Mouse (Mus musculus) heart, postnatal 25 days (tissue): ENCODE results near the gene Zfp568. TPM values are rescaled to one million over a fixed set of nuclear protein-coding genes. Genes with fewer than 3 reads are reported as not detected.
"Not testable (repeated sequence)": the region's sequence is repeated elsewhere in the genome, so short reads cannot be mapped to it uniquely, and the experiment has no call there.

ENCODE experiments used
- DNase-seq: peaks from one replicate; pipeline ENCODE4 v3.0.0; 2022; ENCODE audit warnings: low spot score
- intact Hi-C: fragments of 180-260 bp; cut with DNase I; formaldehyde crosslinking; loops from one replicate; pipeline ENCODE4 v1.15.1; 2025
- total RNA-seq, 2 experiments: library from RNA; stranded (reverse); gene quantifications; 2 replicates each; pipeline ENCODE4 v1.2.3; 2021

The Zfp568 gene
- total RNA-seq: 10 to 100 TPM; 24.5 to 28.1 TPM

- DNase-seq: peak; percentile 91
- intact Hi-C loops: loop anchor here (2.0 to 5.0 kb wide), 3 partner anchors 29 to 217 kb away; partner anchors contain the start of genes Zfp383, Zfp74 and Zfp84
Observed at GRCm38 (mm10) chr7:29983690-29984380, at the start of gene Zfp568. TSS of gene Zfp568 (plus strand) at chr7:29983955.

DNA sequence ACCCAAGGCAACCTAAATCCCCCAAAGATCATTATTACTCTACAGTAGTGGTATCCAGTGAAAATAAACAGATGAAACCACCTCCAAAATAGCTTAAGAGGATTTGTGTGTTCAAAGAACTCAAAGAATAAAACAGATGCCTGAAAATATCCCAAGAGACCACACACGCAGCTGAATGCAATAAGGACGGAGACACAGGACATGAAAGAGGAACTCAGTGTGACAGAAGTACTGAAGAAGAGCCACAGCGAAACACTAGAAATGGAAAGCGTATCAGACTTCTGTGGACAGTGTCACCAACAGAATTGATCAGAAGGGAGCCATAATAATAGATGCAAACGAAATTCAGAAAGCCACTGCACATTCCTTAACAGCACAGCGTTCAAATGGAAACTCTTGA, 44.9 kb upstream of the Zfp568 start:
- no peak for DNase-seq
- intact Hi-C loops: no loop called here

DNA sequence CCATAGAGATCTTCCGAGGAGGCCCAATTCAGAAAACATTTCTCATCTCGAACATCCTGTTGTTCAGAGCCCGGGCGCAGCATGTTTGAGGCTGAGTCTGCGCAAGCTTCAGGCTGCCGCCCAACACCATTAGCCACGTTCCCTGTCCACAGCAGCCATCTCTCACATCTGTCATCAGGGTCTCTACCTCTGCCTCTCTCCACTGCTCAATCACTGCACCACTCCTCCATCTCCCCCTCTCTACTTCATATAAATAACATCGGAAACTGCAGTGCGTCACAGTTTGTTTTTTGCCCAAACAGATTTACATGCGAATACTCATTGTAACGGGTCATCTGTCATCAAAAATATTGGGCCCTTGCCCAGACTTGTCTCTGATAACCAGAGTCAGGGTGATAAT, 42.7 kb upstream of the Zfp568 start:
- DNase-seq: no peak
- intact Hi-C loops: no loop called here

DNA sequence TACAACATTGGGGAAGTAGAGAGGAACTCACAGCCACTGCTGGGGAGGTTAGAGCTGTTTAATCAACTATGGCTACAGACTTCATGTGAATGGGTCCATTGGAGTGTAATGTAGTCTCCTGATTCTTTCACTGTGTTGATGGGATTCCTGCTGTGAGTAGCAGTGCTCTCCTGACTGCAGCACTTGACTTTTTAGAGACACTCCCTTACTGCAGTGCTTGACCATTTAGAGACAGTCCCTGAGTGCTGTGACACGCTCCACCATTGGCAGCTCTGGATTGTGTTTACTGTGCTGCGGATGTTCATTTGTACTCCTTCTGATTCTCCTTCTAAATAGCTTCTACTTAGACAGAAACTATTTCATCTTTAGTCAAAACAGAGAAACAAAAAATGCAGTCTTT, 41.0 kb upstream of the Zfp568 start:
- DNase-seq: no peak
- intact Hi-C loops: no loop called here

GRCm38 (mm10) chr7:29943720-29944119, 40.0 kb upstream of the Zfp568 start:
- no peak for DNase-seq
- intact Hi-C loops: no loop called here

GRCm38 (mm10) chr7:29944201-29944600, 39.6 kb upstream of the Zfp568 start:
- intact Hi-C loops: no loop called here
- no peak for DNase-seq

GRCm38 (mm10) chr7:29953086-29953485, 30.7 kb upstream of the Zfp568 start:
- intact Hi-C loops: no loop called here
- no peak for DNase-seq

DNA sequence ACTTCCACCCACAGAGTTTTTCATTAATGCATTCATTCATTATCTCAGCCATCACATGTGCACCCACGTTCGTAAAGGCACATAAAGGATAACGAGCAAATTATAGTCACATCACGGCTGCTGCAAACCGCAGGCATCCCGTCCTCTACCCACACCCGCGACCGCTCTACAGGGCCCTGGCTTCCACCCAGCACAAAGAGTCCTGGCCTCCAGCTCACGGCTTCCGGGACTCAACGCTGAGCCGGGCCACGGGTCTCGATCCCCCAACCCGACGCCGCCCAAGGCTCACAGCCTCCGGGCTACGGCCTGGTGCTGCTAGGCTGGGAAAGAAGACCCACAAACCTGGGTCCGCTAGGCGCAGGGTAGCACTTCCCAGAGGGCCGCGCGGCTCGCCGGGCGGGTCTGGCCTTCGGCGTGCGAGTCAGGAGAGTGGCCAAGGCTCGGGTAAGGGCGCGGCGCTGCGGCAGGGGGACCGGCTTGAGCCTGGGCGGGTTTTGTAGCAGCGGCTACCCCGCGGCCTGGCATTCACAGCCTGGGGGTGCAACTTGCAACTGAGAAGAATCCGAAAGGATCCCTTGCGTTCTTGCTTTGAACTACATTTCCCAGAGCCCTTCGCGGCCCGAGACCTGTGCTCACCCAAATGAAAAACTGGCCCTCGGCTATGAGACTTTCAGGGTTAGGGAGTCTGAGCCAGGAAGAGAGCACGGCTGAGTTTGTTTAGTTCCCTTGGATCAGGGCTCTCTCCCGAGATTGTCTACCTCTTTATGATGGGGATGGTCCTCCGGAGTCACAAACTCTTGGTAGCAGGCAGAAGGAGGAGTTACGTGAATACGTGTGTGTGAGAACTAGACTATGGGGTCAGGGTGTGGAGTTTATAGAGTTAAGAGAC, 30.0 kb upstream of the Zfp568 start, which contains the start of gene Zfp74:
TSS of gene Zfp74 (minus strand) at position 577 of the 889 bp plus-strand sequence.
- intact Hi-C loops: loop anchor here (2.0 kb wide), 2 partner anchors 29 to 43 kb away; partner anchors contain the start of gene Zfp568
- DNase-seq: peak; percentile 54

GRCm38 (mm10) chr7:29954731-29955130, 29.0 kb upstream of the Zfp568 start:
- intact Hi-C loops: loop anchor here (2.0 kb wide), 2 partner anchors 28 to 44 kb away; partner anchors contain the start of gene Zfp568
- DNase-seq: no peak

GRCm38 (mm10) chr7:29956257-29956656, 27.5 kb upstream of the Zfp568 start:
- no peak for DNase-seq
- intact Hi-C loops: no loop called here

- intact Hi-C loops: no loop called here
- no peak for DNase-seq
Observed at GRCm38 (mm10) chr7:29958125-29958724, 25.5 kb upstream of the Zfp568 start.

- no peak for DNase-seq
- intact Hi-C loops: no loop called here
Observed at GRCm38 (mm10) chr7:29959004-29959403, 24.8 kb upstream of the Zfp568 start.

DNA sequence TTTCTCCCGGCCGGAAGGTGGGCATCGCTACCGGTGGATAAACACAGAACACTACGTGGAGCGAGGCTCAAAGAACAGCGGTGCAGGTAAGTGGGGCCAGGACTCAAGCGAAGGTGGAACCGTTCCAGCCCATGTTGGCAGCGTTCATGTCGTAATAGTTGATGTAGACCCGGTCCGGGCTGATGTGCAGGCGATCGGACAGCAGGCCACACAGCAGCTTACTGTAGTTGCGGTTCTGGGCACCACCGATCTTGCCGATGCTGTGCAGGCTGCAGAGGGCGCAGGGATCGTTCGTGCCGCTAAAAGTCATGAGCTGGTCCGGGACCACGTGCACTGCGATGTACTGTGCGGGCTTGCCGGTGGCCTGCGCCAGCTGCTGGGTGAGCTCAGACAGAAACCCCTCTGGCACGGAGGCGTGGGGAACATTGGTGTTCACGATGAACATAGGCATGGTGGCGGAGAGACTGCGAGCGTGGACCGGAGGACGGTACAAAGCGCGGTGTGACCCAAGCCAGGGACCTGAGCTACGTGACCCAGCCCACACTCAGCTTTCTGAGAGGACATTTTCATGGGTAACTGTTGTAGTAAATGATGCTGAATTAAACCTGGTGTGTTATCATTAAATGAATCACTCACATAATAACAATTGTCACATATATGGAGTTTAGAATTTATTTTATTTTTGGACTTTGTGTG, 18.5 kb upstream of the Zfp568 start:
- intact Hi-C loops, DNase-seq: not testable (repeated sequence)

GRCm38 (mm10) chr7:29970686-29971085, 13.1 kb upstream of the Zfp568 start:
- intact Hi-C loops: no loop called here

GRCm38 (mm10) chr7:29980761-29981160, 3.0 kb upstream of the Zfp568 start:
- DNase-seq: no peak
- intact Hi-C loops: loop anchor here (5.0 kb wide), 1 partner anchor 213 kb away; the partner anchor contains the start of gene Zfp84

More at GRCm38 (mm10) chr7:29970686-29971085, 13.1 kb upstream of the Zfp568 start:
- DNase-seq: no peak

- DNase-seq: no peak
- intact Hi-C loops: loop anchor here (5.0 kb wide), 1 partner anchor 214 kb away; the partner anchor contains the start of gene Zfp84
Observed at GRCm38 (mm10) chr7:29981455-29981854, 2.3 kb upstream of the Zfp568 start.

DNA sequence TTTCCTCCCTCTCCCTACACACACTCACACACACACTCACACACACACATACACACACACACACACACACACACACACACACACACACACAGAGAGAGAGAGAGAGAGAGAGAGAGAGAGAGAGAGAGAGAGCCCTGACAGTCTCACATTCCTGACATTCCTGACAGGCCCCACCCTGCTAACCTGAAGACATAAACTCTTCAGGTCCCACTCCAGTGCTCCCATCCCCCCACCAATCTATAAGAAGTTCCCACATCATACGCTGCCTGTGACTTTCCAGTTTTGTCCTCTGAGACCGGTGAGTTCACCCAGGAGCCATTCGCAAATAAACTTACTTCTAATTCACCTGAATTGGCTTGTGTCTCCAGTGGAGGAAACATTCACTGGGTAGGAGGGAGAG, 1.9 kb upstream of the Zfp568 start:
- intact Hi-C loops: loop anchor here (2.0 to 5.0 kb wide), 3 partner anchors 27 to 215 kb away; partner anchors contain the start of genes Zfp383, Zfp74 and Zfp84
- DNase-seq: no peak

DNA sequence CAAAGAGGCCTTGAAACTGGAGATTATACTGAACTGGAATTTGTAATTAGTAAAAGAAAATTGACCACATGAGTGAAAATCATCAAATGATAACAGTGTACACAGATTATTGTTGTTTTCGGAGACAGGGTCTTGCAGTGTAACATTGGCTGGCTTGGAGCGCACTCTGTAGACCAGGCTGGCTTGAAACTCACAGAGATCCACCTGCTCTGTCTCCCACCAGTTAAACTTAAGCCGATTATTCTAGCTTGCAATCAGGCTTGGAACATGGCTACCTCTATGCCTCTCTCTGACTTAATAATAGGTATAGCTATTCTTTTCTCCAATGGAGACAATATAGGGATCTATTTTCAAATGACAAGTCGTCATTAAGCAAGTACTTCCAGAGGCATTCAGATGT, 1.4 kb upstream of the Zfp568 start:
- DNase-seq: no peak
- intact Hi-C loops: loop anchor here (2.0 to 5.0 kb wide), 3 partner anchors 28 to 215 kb away; partner anchors contain the start of genes Zfp383, Zfp74 and Zfp84

GRCm38 (mm10) chr7:29982931-29983330, 824 bp upstream of the Zfp568 start:
- no peak for DNase-seq
- intact Hi-C loops: loop anchor here (2.0 to 5.0 kb wide), 3 partner anchors 28 to 216 kb away; partner anchors contain the start of genes Zfp383, Zfp74 and Zfp84
